Mouse (Mus musculus) C2C12 (cell line): Measurements from ENCODE around the gene Best2. TPM values are rescaled to one million over a fixed set of nuclear protein-coding genes. Genes with fewer than 3 reads are reported as not detected.

Experiments used
- H3K27me3 ChIP-seq: one replicate; pipeline ENCODE4 v1.6.1; 2011; ENCODE audit not compliant: control insufficient read depth, insufficient read depth, insufficient read length
- H3K36me3 ChIP-seq: one replicate; pipeline ENCODE4 v1.6.1; 2011; ENCODE audit not compliant: control insufficient read depth, insufficient read depth
- H3K4me3 ChIP-seq: one replicate; pipeline ENCODE4 v1.5.1; 2011; ENCODE audit warnings: mild to moderate bottlenecking, control low read depth; ENCODE audit not compliant: poor library complexity, insufficient read depth, severe bottlenecking
- H3K79me2 ChIP-seq: one replicate; pipeline ENCODE4 v1.6.1; 2011; ENCODE audit not compliant: control insufficient read depth, insufficient read depth
- H3K79me3 ChIP-seq: one replicate; pipeline ENCODE4 v1.6.1; 2011; ENCODE audit warnings: low read depth, control low read depth
- H3ac ChIP-seq: one replicate; pipeline ENCODE3; 2011; ENCODE audit warnings: low read depth; ENCODE audit not compliant: control insufficient read depth, insufficient read length
- CEBPB ChIP-seq: IDR thresholded peaks from one replicate; pipeline ENCODE4 v1.6.1; 2011; ENCODE audit warnings: low read depth, mild to moderate bottlenecking, control low read depth, moderate library complexity
- CTCF ChIP-seq: IDR thresholded peaks from one replicate; pipeline ENCODE4 v1.5.1; 2011; ENCODE audit not compliant: control insufficient read depth, insufficient read depth, insufficient read length
- FOSL1 ChIP-seq: IDR thresholded peaks from one replicate; pipeline ENCODE4 v1.8.0; 2011; ENCODE audit warnings: mild to moderate bottlenecking, low read length; ENCODE audit not compliant: poor library complexity, insufficient read depth, severe bottlenecking
- MAX ChIP-seq: IDR thresholded peaks from one replicate; pipeline ENCODE4 v1.6.1; 2011; ENCODE audit warnings: mild to moderate bottlenecking, control low read depth
- MYOD1 ChIP-seq: IDR thresholded peaks from one replicate; pipeline ENCODE4 v1.6.1; 2011; ENCODE audit warnings: low read depth; ENCODE audit not compliant: control insufficient read depth, insufficient read length
- MYOG ChIP-seq: IDR thresholded peaks from one replicate; pipeline ENCODE4 v1.6.1; 2011; ENCODE audit not compliant: control insufficient read depth, insufficient read length; ENCODE audit errors: extremely low read depth
- USF1 ChIP-seq: IDR thresholded peaks from one replicate; pipeline ENCODE4 v1.6.1; 2011; ENCODE audit warnings: low read depth, mild to moderate bottlenecking, control low read depth, moderate library complexity
- polyA plus RNA-seq: library from polyadenylated mRNA; unstranded; fragments of >200 nt; fragmentation: generic; extraction: Trizol; gene quantifications from one replicate; pipeline ENCODE4 v1.2.1, GENCODE M21; 2012; ENCODE audit warnings: missing spikeins

Gene Best2
- polyA plus RNA-seq, 1 experiment = 0.04 TPM

DNA sequence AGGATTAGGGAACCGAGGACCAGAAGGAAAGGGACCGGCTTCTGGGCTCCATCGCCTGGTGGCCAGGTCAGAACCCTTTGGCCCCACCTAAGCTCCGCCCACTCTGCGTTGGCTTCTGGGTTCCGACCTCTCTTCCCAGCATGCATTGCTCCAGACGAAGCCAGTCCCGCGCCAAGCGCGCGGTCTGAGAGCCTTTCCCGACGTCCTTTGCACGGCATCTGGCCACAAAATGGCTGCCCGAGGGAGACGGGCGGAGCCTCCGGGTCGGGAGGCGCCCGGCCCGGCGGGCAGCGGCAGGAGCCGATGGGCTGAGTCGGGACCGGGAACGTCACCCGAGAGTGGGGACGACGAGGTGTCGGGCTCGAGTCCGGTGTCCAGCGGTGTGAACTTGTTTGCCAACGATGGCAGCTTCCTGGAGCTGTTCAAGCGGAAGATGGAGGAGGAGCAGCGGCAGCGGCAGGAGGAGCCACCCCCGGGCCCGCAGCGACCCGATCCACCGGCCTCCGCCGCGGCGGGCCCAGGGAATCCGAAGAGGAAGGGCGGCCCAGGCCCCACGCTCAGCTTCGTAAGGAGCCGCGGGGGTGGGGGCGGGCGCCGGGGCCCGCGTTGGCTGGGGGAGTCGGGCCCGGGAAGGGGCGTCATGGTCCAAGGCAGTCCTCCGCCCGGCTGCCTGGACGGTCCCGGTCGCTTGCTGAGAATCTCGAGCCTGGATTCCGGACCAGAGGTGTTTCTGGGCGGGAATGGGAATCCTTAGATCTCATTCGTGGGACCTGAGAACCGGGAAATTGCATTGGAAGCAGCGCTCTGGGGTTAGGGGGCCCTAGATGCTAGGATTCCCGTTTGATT, 12.6 kb upstream of the Best2 start, which contains the start of gene Trir:
Gene Trir, plus strand, starts transcription at position 154 of the 846 bp plus-strand sequence.
- H3K27me3 ChIP-seq = no peaks in the 10 kb centered on the region
- TF ChIP-seq MAX (peak; percentile 91), MYOG (no peak)
- H3K36me3 ChIP-seq = peaks cover 43% of the 10 kb centered on the region
- peak within 1 kb of the TSS; percentile 98 for H3K4me3 ChIP-seq
- H3K79me3 ChIP-seq = peaks cover 70% of the 10 kb centered on the region
- H3ac ChIP-seq = peak within 1 kb of the TSS; percentile 84
- peaks cover 85% of the 10 kb centered on the region for H3K79me2 ChIP-seq

DNA sequence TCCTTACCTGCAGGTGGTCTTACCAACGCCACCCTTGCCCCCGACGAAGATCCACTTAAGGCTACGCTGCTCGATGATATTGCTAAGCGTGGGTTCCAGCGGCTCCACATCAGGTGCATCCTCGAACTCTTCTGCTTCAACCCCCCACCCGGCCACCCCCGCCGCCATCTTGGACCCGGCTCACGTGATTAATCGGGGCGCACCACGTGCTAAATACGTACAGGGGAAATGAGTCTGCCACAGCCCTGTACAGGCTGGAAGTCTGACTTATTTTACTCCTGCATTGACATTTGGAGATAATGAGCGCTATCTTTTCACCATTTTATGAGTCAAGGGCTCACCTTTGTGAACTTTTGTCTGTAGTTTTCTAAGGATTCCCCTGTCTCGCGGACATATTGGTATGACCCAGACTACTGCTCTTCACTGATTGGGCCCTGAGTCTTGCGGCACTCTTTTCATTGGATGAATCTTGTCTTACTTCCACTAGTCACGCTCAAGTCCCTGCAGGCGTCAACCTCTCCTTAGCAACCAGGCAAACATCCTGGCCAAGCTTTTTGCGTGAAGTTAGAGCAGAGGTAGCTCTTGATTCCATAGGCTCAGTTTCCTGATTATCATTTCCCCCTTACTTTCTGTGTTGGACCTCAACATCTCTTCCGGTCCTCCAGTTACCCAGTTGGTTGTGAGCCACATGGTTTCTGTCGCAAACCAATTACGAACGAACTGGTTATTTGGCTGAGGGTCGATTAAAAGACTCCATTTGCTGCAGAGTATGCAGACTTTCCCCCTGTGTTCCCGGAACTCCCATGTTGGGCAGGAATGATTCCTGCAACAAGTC, 11.0 kb upstream of the Best2 start, which contains the start of gene Asna1:
Gene Asna1, minus strand, starts transcription at position 184 of the 835 bp plus-strand sequence.
- Histone ChIP-seq H3K79me2 (peaks cover 77% of the 10 kb centered on the region), H3K36me3 (peaks cover 34% of the 10 kb centered on the region), H3K27me3 (no peaks in the 10 kb centered on the region), H3K4me3 (peak within 1 kb of the TSS; percentile 92), H3ac (peak within 1 kb of the TSS; percentile 94), H3K79me3 (peaks cover 59% of the 10 kb centered on the region)
- TF ChIP-seq FOSL1 (no peak), MYOD1 (no peak), USF1 (peak; percentile 89)

DNA sequence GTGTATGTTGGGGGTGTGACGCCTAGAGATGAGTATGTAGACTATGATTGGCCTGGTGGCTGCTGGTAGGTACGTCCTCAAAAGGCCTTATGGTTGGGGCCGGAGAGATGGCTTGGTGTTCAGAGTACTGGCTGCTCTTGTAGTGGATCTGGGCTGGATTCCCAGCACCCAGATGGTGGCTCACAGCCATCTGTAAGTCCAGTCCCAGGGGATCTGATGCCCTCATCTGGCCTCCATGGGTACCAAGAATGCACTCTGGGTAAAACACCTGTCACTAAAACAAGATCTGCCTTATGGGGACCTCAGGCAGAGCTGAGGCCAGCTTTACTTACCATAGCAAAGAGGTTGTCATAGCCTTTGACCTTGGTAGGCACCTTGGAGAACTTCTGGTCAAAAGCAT, 9.5 kb upstream of the Best2 start:
- Histone ChIP-seq H3K79me3 (peaks cover 45% of the 10 kb centered on the region), H3K4me3 (no peak overlapping the region), H3ac (peak overlapping the region; percentile 9), H3K79me2 (peaks cover 63% of the 10 kb centered on the region), H3K27me3 (no peaks in the 10 kb centered on the region), H3K36me3 (peaks cover 25% of the 10 kb centered on the region)
- TF ChIP-seq CEBPB (no peak), MAX (no peak), MYOD1 (no peak), CTCF (no peak), MYOG (no peak), USF1 (no peak), FOSL1 (no peak)

DNA sequence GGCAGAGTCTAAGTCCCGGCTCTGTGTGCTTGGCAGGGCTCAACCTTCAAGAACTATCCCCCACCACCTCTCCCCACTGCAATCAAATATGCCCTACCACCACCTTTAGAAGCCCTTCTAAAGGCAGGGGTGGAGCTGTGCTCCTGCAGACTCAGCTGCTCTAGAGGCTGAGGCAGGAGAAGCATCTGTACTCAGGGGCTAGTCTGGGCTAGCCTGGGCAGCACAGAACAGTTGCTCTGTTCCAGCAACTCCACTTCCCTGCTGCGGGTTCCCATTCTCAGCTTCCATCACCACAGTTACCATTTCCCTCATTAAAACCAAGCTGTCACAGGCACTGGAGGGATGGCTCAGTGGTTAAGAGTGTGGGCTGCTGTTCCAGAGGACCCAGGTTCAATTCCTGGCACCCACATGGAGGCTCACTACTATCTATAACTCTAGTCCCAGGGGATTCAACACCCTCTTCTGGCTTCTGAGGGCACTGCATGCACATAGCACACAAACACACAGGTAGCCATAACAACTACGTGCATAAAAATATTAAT, 7.3 kb upstream of the Best2 start:
- Histone ChIP-seq H3K36me3 (peaks cover 31% of the 10 kb centered on the region), H3K4me3 (no peak overlapping the region), H3ac (no peak overlapping the region), H3K79me3 (peaks cover 24% of the 10 kb centered on the region), H3K79me2 (peaks cover 41% of the 10 kb centered on the region), H3K27me3 (no peaks in the 10 kb centered on the region)
- TF ChIP-seq MYOG = no peak
- no peak for TF ChIP-seq FOSL1
- TF ChIP-seq MAX = no peak
- no peak for TF ChIP-seq MYOD1
- TF ChIP-seq CTCF = no peak
- no peak for TF ChIP-seq USF1
- TF ChIP-seq CEBPB = no peak

DNA sequence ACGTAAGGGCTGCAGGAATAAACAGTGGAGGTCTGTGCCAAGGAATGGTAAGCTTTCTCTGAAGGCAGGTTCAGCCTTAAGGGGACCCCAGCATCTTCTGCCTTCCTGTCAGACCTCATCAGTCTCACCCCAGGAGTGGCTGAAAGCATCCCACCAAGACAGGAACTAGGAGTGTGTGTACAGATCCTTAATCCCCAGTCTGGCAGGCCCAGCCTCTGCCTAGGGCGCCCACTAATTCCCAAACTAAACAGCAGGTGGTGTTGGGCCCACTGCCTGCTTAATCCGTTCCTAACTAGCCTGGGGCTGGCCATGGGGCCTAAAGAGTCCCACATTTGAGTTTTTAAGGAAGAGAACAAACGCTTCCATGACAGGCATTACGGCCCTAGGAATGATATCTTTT, 2.9 kb upstream of the Best2 start:
- peaks cover 12% of the 10 kb centered on the region for H3K79me2 ChIP-seq
- peaks cover 5% of the 10 kb centered on the region for H3K79me3 ChIP-seq
- H3K4me3 ChIP-seq = no peak overlapping the region
- TF ChIP-seq MYOG (no peak), CTCF (no peak), CEBPB (no peak), MAX (no peak), USF1 (no peak), FOSL1 (no peak), MYOD1 (no peak)
- H3K36me3 ChIP-seq = peaks cover 20% of the 10 kb centered on the region
- peaks cover 5% of the 10 kb centered on the region for H3K27me3 ChIP-seq
- no peak overlapping the region for H3ac ChIP-seq

DNA sequence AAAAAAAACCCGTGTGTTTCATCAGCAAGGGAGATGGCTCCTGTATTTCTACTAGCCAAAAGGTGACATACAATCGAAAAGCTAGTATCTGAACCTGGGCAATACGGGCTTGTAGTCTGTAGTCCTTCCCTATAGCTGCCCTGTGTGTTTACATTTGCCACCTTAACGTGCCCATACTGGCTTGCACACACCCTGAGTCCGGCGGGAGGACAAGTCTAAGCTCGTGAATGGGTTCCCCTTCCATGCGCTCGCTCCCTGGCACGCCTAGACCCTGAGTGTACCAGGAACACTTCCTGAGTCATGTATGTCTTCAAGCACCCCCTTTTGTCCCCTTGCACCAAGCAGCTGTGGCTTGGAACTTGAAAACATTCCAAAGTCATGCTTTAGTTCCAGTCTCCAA, 2.4 kb upstream of the Best2 start:
- H3K79me2 ChIP-seq = peaks cover 7% of the 10 kb centered on the region
- H3K27me3 ChIP-seq = peaks cover 5% of the 10 kb centered on the region
- no peak overlapping the region for H3K4me3 ChIP-seq
- TF ChIP-seq MAX = no peak
- TF ChIP-seq FOSL1 = no peak
- TF ChIP-seq CTCF = no peak
- no peak for TF ChIP-seq MYOG
- no peak for TF ChIP-seq CEBPB
- no peak for TF ChIP-seq USF1
- no peak for TF ChIP-seq MYOD1
- H3K79me3 ChIP-seq = peaks cover 2% of the 10 kb centered on the region
- peaks cover 15% of the 10 kb centered on the region for H3K36me3 ChIP-seq
- no peak overlapping the region for H3ac ChIP-seq
